Mouse (Mus musculus) forebrain, embryonic 15.5 days (tissue): ENCODE data around the gene Spon1. TPM values are rescaled to one million over a fixed set of nuclear protein-coding genes. Genes with fewer than 3 reads are reported as not detected.

Experiments used
- ATAC-seq: fragments of 200-750 bp; cut with Nextera tagmentation; replicated peaks from 2 replicates; pipeline ENCODE4 v1.8.0; 2017; ENCODE audit warnings: mild to moderate bottlenecking, moderate TSS enrichment, moderate library complexity
- H3K27ac ChIP-seq: fragments of 300-500 bp; sonication (generic); replicated peaks from 2 replicates; pipeline ENCODE4 v1.5.1; 2015; ENCODE audit warnings: mild to moderate bottlenecking, inconsistent platforms
- H3K27me3 ChIP-seq: fragments of 300-500 bp; sonication (generic); 2 replicates; pipeline ENCODE4 v1.6.1; 2015; ENCODE audit warnings: inconsistent platforms
- H3K36me3 ChIP-seq: fragments of 300-500 bp; sonication (generic); 2 replicates; pipeline ENCODE4 v1.6.1; 2015; ENCODE audit warnings: mild to moderate bottlenecking, inconsistent platforms
- H3K4me1 ChIP-seq: fragments of 300-500 bp; sonication (generic); 2 replicates; pipeline ENCODE4 v1.6.1; 2015; ENCODE audit warnings: inconsistent platforms
- H3K4me2 ChIP-seq: fragments of 300-500 bp; sonication (generic); replicated peaks from 2 replicates; pipeline ENCODE4 v1.6.1; 2015; ENCODE audit warnings: mild to moderate bottlenecking, inconsistent platforms
- H3K4me3 ChIP-seq: fragments of 300-500 bp; sonication (generic); 2 replicates; pipeline ENCODE4 v1.5.1; 2015; ENCODE audit warnings: mild to moderate bottlenecking, inconsistent platforms
- H3K9ac ChIP-seq: fragments of 300-500 bp; sonication (generic); replicated peaks from 2 replicates; pipeline ENCODE4 v1.6.1; 2015; ENCODE audit warnings: mild to moderate bottlenecking, inconsistent platforms
- H3K9me3 ChIP-seq: fragments of 300-500 bp; sonication (generic); 2 replicates; pipeline ENCODE4 v1.6.1; 2016; ENCODE audit warnings: inconsistent platforms
- WGBS: fragments of 180-500 bp; shearing (Covaris S2); methylation state at CpG from one replicate; pipeline ENCODE4 v1.1.7; 2015; ENCODE audit warnings: mixed read lengths; 5-methylcytosine and 5-hydroxymethylcytosine counted together
- polyA plus RNA-seq: library from polyadenylated mRNA; unstranded; fragments of >200 nt; fragmentation: Nextera tagmentation; extraction: Ambion mirVana; gene quantifications from 2 replicates; pipeline ENCODE4 v1.2.1, GENCODE M21; 2015

Spon1 gene
- polyA plus RNA-seq, 1 experiment from 2014 or later = 16.3 TPM

GRCm38 (mm10) chr7:113972536-113972935 is 206.7 kb downstream of the Spon1 start:
- H3K9ac ChIP-seq = no peak overlapping the region
- no peak overlapping the region for H3K4me3 ChIP-seq
- no peaks in the 10 kb centered on the region for H3K4me1 ChIP-seq
- 91% methylated on average over 4 of the region's 4 CpGs for WGBS
- no peak for ATAC-seq
- H3K9me3 ChIP-seq = no peaks in the 10 kb centered on the region
- H3K27ac ChIP-seq = no peak overlapping the region
- H3K36me3 ChIP-seq = no peaks in the 10 kb centered on the region
- H3K4me2 ChIP-seq = no peak overlapping the region
- H3K27me3 ChIP-seq = no peaks in the 10 kb centered on the region

GRCm38 (mm10) chr7:113986406-113987134 is 220.8 kb downstream of the Spon1 start:
- H3K27me3 ChIP-seq = no peaks in the 10 kb centered on the region
- H3K9me3 ChIP-seq = no peaks in the 10 kb centered on the region
- no peak overlapping the region for H3K4me2 ChIP-seq
- peaks cover 5% of the 10 kb centered on the region for H3K4me1 ChIP-seq
- no peak overlapping the region for H3K27ac ChIP-seq
- no peak overlapping the region for H3K4me3 ChIP-seq
- no peak overlapping the region for H3K9ac ChIP-seq
- no peaks in the 10 kb centered on the region for H3K36me3 ChIP-seq
- 42% methylated on average over 10 of the region's 10 CpGs for WGBS
- ATAC-seq = peak; percentile 32; the same call in 1 of the 2 replicates

DNA sequence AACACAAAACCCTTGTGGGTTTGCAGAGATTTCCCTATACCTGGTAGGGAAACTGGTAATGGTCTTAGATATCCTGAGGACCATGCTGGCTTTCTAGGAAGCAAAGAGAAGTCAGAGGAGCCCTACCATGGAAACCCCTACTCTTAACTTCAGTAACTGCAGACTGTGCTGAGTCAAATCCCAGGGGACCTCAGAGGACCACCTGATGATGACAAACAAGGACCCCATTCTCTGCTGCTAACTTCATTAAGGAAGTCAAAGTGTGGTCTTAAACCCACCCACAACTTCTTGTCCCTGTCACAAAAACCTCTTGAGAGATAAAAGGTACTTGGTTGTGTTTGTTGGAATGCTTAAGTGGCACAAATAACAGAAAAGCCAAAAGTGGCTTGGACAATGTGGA is 222.4 kb downstream of the Spon1 start:
- no peak overlapping the region for H3K27ac ChIP-seq
- H3K9me3 ChIP-seq = no peaks in the 10 kb centered on the region
- no peak overlapping the region for H3K9ac ChIP-seq
- H3K4me2 ChIP-seq = no peak overlapping the region
- H3K4me1 ChIP-seq = peaks cover 5% of the 10 kb centered on the region
- no peak for ATAC-seq
- H3K27me3 ChIP-seq = no peaks in the 10 kb centered on the region
- H3K36me3 ChIP-seq = no peaks in the 10 kb centered on the region
- H3K4me3 ChIP-seq = no peak overlapping the region

GRCm38 (mm10) chr7:113997675-113998354 is 232.0 kb downstream of the Spon1 start:
- no peak overlapping the region for H3K27ac ChIP-seq
- H3K36me3 ChIP-seq = no peaks in the 10 kb centered on the region
- no peaks in the 10 kb centered on the region for H3K27me3 ChIP-seq
- no peak overlapping the region for H3K9ac ChIP-seq
- no peak overlapping the region for H3K4me2 ChIP-seq
- no peak overlapping the region for H3K4me3 ChIP-seq
- WGBS = 83% methylated on average over 7 of the region's 7 CpGs
- H3K9me3 ChIP-seq = no peaks in the 10 kb centered on the region
- no peaks in the 10 kb centered on the region for H3K4me1 ChIP-seq
- ATAC-seq = no peak

- Histone ChIP-seq H3K27ac (no peak overlapping the region), H3K9ac (no peak overlapping the region), H3K27me3 (no peaks in the 10 kb centered on the region; the same call in 1 of the 2 replicates), H3K4me3 (no peak overlapping the region), H3K4me2 (no peak overlapping the region), H3K36me3 (no peaks in the 10 kb centered on the region), H3K9me3 (no peaks in the 10 kb centered on the region), H3K4me1 (peaks cover 18% of the 10 kb centered on the region)
- ATAC-seq = no peak
- WGBS = 7% methylated on average over 5 of the region's 5 CpGs
Observed at GRCm38 (mm10) chr7:114004171-114004570, 238.4 kb downstream of the Spon1 start.

GRCm38 (mm10) chr7:114005499-114005898 is 239.7 kb downstream of the Spon1 start:
- Histone ChIP-seq H3K9me3 (no peaks in the 10 kb centered on the region), H3K4me1 (peaks cover 18% of the 10 kb centered on the region), H3K4me3 (no peak overlapping the region), H3K36me3 (no peaks in the 10 kb centered on the region), H3K27ac (no peak overlapping the region), H3K4me2 (no peak overlapping the region), H3K27me3 (no peaks in the 10 kb centered on the region; the same call in 1 of the 2 replicates), H3K9ac (no peak overlapping the region)
- WGBS = 45% methylated on average over 5 of the region's 5 CpGs
- ATAC-seq = no peak

DNA sequence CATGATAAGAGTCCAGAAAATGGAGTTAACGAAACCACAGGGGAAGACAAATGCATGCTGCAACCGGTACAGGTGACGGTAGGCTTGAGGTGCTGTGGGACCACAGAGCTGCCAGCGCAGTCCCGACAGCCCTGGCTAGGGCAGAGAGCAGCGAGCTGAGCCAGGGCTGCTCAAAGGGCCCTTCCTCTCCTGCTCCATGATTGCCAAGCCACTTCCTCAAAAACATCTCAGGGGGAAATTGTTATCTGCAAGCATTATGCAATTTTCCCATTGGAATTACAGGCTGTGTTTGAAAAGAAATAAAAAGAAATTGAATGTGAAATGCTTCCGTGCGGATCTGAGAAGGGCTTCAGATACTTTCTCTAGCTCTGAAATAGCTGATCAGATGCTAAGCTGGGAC is 240.7 kb downstream of the Spon1 start:
- Histone ChIP-seq H3K27ac (no peak overlapping the region), H3K4me2 (no peak overlapping the region), H3K9ac (no peak overlapping the region), H3K9me3 (no peaks in the 10 kb centered on the region), H3K4me1 (peaks cover 18% of the 10 kb centered on the region), H3K27me3 (no peaks in the 10 kb centered on the region; the same call in 1 of the 2 replicates), H3K36me3 (no peaks in the 10 kb centered on the region), H3K4me3 (no peak overlapping the region)
- ATAC-seq = no peak
- WGBS = 87% methylated on average over 8 of the region's 8 CpGs

GRCm38 (mm10) chr7:114007565-114007964 is 241.8 kb downstream of the Spon1 start:
- no peak overlapping the region for H3K27ac ChIP-seq
- no peaks in the 10 kb centered on the region for H3K36me3 ChIP-seq
- no peaks in the 10 kb centered on the region; the same call in 1 of the 2 replicates for H3K27me3 ChIP-seq
- WGBS = 61% methylated on average over 5 of the region's 5 CpGs
- no peak overlapping the region for H3K4me3 ChIP-seq
- H3K9me3 ChIP-seq = no peaks in the 10 kb centered on the region
- H3K4me2 ChIP-seq = no peak overlapping the region
- ATAC-seq = no peak
- peaks cover 18% of the 10 kb centered on the region for H3K4me1 ChIP-seq
- no peak overlapping the region for H3K9ac ChIP-seq

- Histone ChIP-seq H3K36me3 (no peaks in the 10 kb centered on the region), H3K9me3 (no peaks in the 10 kb centered on the region), H3K4me2 (no peak overlapping the region), H3K4me3 (no peak overlapping the region), H3K27ac (no peak overlapping the region), H3K27me3 (no peaks in the 10 kb centered on the region; the same call in 1 of the 2 replicates), H3K9ac (no peak overlapping the region), H3K4me1 (no peaks in the 10 kb centered on the region)
- WGBS = 57% methylated on average over 9 of the region's 9 CpGs
- ATAC-seq = no peak
Observed at GRCm38 (mm10) chr7:114011726-114012443, 246.1 kb downstream of the Spon1 start.

GRCm38 (mm10) chr7:114016001-114016949 is 250.5 kb downstream of the Spon1 start:
- no peak for ATAC-seq
- no peak overlapping the region for H3K27ac ChIP-seq
- 73% methylated on average over 8 of the region's 8 CpGs for WGBS
- no peaks in the 10 kb centered on the region for H3K36me3 ChIP-seq
- no peaks in the 10 kb centered on the region for H3K27me3 ChIP-seq
- no peak overlapping the region for H3K9ac ChIP-seq
- no peak overlapping the region for H3K4me3 ChIP-seq
- H3K4me2 ChIP-seq = no peak overlapping the region
- peaks cover 6% of the 10 kb centered on the region for H3K4me1 ChIP-seq
- no peaks in the 10 kb centered on the region for H3K9me3 ChIP-seq

GRCm38 (mm10) chr7:114018861-114019260 is 253.1 kb downstream of the Spon1 start:
- 71% methylated on average over 3 of the region's 3 CpGs for WGBS
- no peak overlapping the region for H3K4me2 ChIP-seq
- ATAC-seq = no peak

More at GRCm38 (mm10) chr7:114018861-114019260, 253.1 kb downstream of the Spon1 start:
- no peaks in the 10 kb centered on the region for H3K36me3 ChIP-seq
- H3K9me3 ChIP-seq = no peaks in the 10 kb centered on the region
- H3K4me3 ChIP-seq = no peak overlapping the region
- no peak overlapping the region for H3K9ac ChIP-seq
- peaks cover 6% of the 10 kb centered on the region for H3K4me1 ChIP-seq
- H3K27me3 ChIP-seq = 0 out of 2 replicates have a peak, but pooled peaks cover 3% of the 10 kb centered on the region
- H3K27ac ChIP-seq = no peak overlapping the region
